Mouse (Mus musculus) spleen, postnatal 4 days (tissue): ENCODE results near the gene Palmd.

Experiments
- DNase-seq, 2 experiments: peaks; one replicate each; pipeline ENCODE4 v3.0.0; 2022; ENCODE audit warnings: low spot score in 2 of 2

Palmd gene

GRCm38 (mm10) chr3:116960414-116960813, 8.4 kb downstream of the Palmd start:
- DNase-seq, result no peak

DNA sequence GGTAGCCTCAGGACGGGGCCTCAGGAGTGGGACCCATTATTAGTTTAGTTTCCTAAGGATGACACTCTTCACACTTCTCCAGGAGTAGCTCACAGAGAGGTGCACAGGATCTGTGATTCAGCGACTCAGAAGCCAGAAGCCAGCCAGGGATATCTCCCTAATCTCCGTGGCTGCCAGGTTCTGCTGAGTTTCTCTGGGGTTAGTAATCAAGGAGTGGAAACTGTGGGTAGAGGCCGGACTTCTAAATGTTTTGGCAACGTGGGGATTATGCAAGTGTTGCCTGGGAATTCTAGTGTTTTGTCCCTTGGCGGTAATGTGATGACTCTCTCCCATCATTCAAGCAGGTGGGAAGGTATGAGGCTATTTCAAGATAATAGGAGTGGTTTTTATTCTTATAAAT, 13.7 kb downstream of the Palmd start:
- no peak for DNase-seq

- DNase-seq, result no peak
These were observed 15.4 kb downstream of the Palmd start for GRCm38 (mm10) chr3:116953366-116953765.

DNA sequence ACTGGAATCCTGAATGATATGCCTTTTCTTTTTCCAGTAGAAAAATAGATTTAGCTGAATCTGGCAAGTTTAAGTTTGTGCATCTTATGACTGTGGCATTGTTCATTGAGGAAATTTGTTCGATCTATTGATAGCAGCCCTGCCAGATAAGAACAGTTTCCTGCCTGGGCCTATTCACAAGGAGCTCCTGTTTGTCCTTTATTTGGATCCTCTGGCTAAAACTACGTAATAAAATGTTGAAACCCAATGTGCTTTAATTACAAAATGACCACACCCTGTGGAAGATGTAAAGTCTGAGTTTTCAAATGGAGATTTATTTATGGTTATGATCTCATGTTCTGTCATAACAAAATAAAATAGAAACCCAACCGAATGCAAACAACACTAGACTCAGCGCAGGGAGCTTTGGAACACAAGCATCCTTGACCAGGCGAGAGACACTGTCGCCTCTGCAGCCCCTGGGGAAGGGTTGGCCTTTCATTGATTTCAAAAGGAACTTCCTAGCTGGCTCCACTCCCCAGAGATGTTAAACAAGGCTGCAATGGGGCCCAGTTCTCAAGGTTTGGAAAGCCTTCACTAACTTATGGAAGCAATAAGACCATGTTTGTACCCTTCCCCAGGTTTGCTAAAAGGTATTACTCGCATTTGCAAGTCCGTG, 16.4 kb downstream of the Palmd start:
- no peak for DNase-seq

GRCm38 (mm10) chr3:116951489-116951888, 17.3 kb downstream of the Palmd start:
- no peak for DNase-seq

- no peak for DNase-seq
These were observed 18.1 kb downstream of the Palmd start for GRCm38 (mm10) chr3:116950665-116951115.

DNA sequence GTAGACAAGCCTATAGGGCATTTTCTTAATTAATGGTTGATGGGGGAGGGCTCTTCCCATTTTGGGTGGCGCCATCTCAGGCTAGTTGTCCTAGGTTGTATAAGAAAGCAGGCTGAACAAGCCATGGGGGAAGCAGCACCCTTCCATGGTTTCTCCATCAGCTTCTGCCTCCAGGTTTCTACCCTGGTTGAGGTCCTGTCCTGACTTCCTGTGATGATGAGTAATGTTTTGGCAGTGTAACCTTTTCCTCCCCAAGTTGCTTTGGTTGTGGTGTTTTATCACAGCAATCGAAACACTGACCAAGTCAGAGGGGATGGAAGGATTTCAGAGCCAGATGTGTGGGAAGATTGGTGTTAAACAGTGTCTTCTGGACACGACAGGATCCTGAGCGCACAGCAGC, 22.3 kb downstream of the Palmd start:
- no peak for DNase-seq

DNA sequence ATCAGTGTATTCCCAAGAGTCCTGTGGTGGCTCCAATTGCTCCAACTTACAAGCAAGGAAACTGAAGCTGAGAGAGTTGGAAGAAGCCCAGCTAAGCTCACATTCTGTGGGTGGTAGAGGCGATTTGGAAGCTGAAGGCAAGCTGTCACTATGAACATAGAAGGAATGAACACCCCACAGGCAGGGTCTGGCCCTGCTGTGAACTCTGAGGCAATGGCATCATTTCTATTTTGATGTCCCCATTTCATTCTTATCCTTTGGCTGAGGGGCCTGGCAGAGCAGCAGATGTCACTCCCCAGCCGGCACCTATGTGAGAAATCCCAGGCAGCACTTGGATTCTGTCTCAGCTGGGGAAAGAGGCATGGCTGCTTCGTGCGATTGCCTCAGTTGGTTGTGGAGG, 25.4 kb downstream of the Palmd start:
- no peak for DNase-seq

DNA sequence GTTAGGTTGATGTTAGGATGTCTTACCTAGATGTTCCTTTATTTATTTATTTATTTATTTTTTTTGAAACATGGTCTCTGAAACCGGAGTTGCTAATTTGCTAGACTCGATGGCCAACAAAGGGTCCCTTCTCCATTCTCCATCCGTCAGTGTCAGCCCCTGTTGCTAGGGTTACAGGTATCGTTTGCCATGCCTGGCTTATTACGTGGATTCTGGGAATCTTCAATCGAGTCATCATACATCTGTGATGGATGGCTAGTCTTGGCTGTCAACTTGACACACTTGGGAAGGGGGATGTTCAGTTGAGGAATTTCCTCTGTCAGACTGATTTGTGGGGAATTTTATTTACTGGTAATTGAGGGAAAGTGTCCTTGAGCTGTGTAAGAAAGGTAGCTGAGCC, 26.0 kb downstream of the Palmd start:
- no peak for DNase-seq

DNA sequence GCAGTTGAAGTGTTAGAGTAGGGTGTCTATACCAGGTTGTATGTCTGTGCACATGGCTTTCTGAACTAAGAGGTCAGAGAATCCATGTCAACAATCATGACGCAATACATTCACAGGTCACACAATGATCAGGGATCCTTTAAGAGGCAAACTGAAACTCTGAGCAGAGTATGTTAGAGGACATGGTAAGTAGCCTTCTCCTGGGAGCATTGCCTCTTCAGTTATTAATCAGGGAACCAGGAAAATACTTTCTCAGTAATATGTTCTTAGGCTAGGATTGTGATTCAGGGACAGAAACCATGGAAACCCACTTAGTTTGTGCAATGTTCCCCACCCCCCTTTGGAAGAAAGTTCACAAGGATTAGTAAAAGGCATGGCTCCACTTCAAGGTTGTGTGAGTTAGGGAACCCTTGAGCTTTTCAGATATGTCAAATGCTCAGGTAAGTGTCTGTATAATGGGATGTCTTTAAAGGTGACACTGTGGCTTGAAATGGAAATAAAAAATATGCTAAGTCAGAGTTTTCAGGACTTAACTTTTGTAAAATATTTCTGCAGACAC, 27.1 kb downstream of the Palmd start:
- no peak for DNase-seq

- DNase-seq, result no peak
These were observed 27.8 kb downstream of the Palmd start for GRCm38 (mm10) chr3:116940804-116941558.

- no peak for DNase-seq
These were observed 31.7 kb downstream of the Palmd start for GRCm38 (mm10) chr3:116936934-116937691.

GRCm38 (mm10) chr3:116933158-116933557, 35.6 kb downstream of the Palmd start:
- DNase-seq, result no peak

DNA sequence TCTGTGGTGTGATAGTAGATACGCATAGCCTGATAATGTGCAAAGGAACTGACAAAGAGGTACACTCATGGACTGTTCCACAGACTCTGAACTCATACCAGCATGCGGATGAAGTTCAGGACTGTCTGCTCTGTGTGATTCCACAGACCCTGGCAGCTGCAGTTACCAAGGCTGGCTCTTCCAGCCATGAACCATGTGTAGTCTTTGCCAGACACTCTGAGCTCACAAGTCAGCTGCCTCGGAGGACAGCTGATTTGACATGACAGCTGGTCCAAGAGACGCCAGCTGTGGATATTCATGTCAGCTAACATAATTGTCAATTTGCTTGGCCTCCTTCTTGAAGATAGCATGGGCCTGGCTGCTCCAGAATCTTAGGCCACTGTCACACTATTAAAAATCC, 39.8 kb downstream of the Palmd start:
- no peak for DNase-seq

DNA sequence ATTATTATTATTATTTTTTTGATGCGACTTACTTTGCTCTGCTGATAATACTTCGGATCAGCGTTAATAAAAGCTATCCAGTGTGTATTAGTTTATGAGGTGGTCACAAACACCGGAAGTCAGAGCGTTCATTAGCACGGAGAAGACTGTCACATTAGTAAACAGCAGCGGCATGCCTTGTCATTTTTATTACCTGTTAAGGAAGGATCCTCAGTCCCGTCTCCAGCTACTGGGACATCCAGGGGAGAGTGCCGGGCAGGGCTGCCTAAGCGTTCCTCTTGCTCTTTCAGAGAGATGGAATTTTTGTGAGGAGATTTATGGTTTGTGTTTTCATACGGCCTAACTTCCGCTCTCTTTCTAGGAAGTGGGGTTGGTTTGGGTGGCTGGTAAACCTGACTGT, 45.7 kb downstream of the Palmd start:
- no peak for DNase-seq

DNA sequence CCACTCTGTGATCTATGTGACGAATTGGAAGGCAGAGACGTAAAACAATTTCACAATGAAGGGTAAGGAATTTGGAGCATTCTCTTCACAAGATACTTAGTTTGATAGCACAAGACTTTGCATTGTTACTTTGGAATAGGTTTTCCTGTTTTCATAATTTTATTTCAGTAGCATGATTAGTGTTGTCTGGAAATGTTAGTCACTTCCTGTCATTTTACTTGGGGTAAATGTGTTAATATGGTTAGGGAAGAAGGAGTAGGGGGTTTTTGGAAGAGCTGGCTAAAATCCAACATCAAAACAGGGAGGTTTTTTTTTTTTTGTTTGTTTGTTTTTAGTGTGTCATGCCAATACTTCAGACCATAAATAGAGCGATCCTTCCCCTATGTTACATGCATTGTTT, 47.3 kb downstream of the Palmd start:
- no peak for DNase-seq

- no peak for DNase-seq
These were observed 51.8 kb downstream of the Palmd start for GRCm38 (mm10) chr3:116917016-116917415.

DNA sequence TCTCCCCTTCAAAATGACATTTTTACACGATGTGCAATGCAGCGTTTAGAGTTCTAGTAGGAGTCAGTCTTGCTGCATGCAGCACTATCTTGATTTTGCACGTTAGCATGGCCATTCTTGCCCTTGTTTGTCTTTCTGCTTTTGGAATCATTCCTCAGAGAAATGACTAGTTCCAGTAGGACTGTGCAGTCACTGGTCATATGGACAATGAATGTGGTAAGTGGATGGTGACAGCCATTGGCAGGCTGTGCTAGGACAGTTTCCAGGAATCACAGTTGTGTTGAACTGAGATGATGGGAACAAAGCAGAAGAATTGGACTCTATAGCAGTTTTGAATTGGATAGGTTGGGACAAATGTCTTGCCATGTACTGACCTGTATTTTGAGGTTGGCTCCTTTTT, 53.9 kb downstream of the Palmd start:
- DNase-seq, result no peak

DNA sequence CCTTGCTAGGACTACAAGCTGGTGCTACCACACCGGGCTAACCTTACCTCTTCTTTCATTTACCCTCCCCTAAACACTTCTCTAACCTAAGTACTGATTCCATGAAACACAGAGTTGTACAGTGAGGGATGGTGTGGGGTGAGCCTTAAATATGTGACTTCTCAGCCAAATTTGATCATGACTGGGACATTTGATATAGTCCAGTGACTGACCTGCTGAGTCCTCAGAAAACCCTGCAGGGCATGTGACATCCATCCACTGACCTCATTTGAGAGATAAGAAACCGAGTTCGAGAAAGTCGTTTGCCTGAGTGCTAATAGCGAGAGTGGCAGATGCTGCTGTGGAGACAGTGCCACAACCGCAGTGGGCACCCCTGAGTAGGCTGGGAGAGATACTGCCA, 54.4 kb downstream of the Palmd start:
- DNase-seq, result no peak

DNA sequence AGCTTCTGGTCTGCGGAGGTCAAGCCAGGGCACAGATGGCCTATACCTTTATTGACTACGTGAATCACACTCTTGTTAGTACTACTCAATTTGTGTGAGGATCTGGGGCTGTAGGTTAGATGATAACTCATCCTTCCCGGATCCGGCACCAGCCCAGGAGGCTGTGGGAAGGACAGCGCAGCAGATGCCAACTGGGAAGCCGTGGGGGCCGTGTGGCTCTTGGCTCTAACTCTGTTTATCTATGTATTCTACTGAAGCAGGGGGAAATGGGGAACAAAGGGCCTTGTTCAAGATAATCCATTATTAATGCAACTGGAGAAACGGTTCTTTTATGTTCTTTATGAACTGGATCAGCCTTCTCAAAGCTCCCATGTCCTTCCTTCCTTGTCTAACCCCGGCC, 62.2 kb downstream of the Palmd start:
- DNase-seq, result no peak

GRCm38 (mm10) chr3:116905898-116906297, 62.9 kb downstream of the Palmd start:
- DNase-seq, result no peak

DNA sequence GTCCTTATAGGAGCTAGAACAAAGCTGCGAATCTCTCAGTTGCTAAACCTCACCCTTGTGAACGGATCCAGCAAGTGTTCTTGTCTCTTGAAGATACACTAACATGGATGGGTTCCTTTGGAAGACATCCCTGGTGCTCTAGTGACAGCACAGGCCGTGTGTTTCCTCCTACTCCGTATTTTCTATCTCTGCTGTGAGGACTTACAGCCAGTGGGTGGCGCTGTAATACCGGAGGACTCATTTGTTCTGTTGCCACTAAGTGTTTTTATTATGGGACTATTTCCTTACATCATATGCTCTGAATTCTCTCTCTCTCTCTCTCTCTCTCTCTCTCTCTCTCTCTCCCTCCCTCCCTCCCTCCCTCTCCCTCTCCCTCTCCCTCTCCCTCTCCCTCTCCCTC, 64.6 kb downstream of the Palmd start:
- no peak for DNase-seq
